Mouse (Mus musculus): ENCODE results near the gene Gm28043. TPM values are rescaled to one million over a fixed set of nuclear protein-coding genes. Genes with fewer than 3 reads are reported as not detected.
"Not testable (repeated sequence)": the region's sequence is repeated elsewhere in the genome, so short reads cannot be mapped to it uniquely, and the experiment has no call there.

Gm28043 gene
- polyA plus RNA-seq, 1 experiment from 2014 or later = 0.99 TPM

DNA sequence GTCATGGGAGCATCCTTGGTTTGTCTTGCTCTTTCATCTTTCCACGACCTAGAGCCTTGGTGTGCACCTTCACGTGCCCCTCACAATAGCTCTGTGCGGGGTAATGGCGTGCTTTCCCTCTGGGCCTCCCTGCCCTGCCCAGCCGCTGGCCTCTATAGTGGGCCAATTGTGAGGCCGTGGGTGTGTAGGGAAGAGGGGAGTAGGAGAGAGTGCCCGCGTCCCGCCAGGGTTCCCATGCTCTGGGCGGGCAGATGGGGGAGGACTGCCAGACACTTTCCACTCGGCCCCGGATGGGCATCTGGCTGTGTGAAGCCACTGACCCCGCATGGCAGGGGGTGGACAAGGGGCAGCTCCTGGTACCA, 17.9 kb upstream of the Gm28043 start:
- Histone ChIP-seq H3K4me2 (replicated peaks; ENCODE audit: low read depth, low read length) (no peak overlapping the region), H3K36me3 (ENCODE audit: insufficient read depth, low read length) (no peaks in the 10 kb centered on the region), H3K4me1 (ENCODE audit: insufficient read depth, low read depth, low read length) (no peaks in the 10 kb centered on the region; the same call in 1 of the 2 replicates), H3K27me3 (replicated peaks; ENCODE audit: insufficient read depth, low read length) (no peaks in the 10 kb centered on the region), H3K27ac (ENCODE audit: low read length) (no peak overlapping the region), H3K9ac (replicated peaks; ENCODE audit: low read depth) (no peak overlapping the region), H3K4me3 (ENCODE audit: low read depth, low read length) (no peak overlapping the region), H3K9me3 (ENCODE audit: low read length) (no peaks in the 10 kb centered on the region)
- no peak for DNase-seq (ENCODE audit: low spot score)
- WGBS = 90% methylated on average over 12 of the region's 13 CpGs
- no peak for ATAC-seq
- TF ChIP-seq CTCF (IDR thresholded peaks at IDR 0.05) = no peak

DNA sequence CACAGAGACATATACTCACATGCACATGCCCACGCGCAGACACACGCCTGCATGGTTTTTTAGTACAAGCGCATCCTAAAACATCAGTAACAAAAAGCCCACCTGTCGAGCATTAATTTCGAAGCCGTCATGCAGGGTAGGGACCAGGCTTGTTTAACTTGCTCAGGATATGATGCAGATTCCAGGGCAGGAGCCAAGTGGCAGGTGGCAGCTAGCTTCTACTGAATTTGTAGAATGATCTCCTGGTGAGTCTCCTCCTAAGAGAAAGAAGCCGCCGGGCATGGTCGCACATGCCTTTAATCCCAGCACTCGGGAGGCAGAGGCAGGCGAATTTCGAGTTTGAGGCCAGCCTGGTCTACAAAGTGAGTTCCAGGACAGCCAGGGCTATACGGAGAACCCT, 15.6 kb upstream of the Gm28043 start:
- 0 out of 2 replicates have a peak, but pooled peaks cover 3% of the 10 kb centered on the region for H3K36me3 ChIP-seq (ENCODE audit: insufficient read depth, low read length)
- no peak overlapping the region for H3K4me3 ChIP-seq (ENCODE audit: low read depth, low read length)
- no peak overlapping the region for H3K4me2 ChIP-seq (replicated peaks; ENCODE audit: low read depth, low read length)
- H3K9me3 ChIP-seq (ENCODE audit: low read length) = no peaks in the 10 kb centered on the region
- TF ChIP-seq CTCF (IDR thresholded peaks at IDR 0.05) (no peak), EP300 (IDR thresholded peaks at IDR 0.05) (no peak)
- no peaks in the 10 kb centered on the region for H3K27me3 ChIP-seq (replicated peaks; ENCODE audit: insufficient read depth, low read length)
- no peak overlapping the region for H3K27ac ChIP-seq (ENCODE audit: low read length)
- DNase-seq (ENCODE audit: low spot score) = no peak
- H3K4me1 ChIP-seq (ENCODE audit: insufficient read depth, low read depth, low read length) = no peaks in the 10 kb centered on the region; the same call in 1 of the 2 replicates
- 95% methylated on average over 14 of the region's 14 CpGs for WGBS
- no peak for ATAC-seq
- no peak overlapping the region for H3K9ac ChIP-seq (replicated peaks; ENCODE audit: low read depth)

DNA sequence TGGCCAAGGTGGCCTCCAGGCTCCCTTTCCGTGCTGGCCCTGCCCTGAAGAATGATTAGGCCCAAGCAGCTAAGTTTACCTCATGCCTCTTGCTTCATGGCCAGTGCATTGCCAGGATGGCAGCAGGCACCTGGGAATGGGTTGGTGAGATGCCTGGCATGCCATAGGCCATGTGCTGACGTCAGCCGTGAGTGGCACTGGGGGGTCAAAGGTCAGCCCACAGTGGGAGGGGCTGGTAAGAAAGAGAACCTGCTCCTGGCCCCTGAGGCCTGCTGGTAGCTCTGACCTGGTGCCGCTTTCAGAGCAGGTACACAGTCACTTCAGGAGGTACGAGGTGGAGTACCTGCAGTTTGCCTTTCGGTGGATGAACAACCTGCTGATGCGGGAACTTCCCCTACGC, 15.1 kb upstream of the Gm28043 start:
- 0 out of 2 replicates have a peak, but pooled peaks cover 3% of the 10 kb centered on the region for H3K36me3 ChIP-seq (ENCODE audit: insufficient read depth, low read length)
- WGBS = 78% methylated on average over 8 of the region's 8 CpGs
- no peaks in the 10 kb centered on the region for H3K27me3 ChIP-seq (replicated peaks; ENCODE audit: insufficient read depth, low read length)
- DNase-seq (ENCODE audit: low spot score) (no peak), ATAC-seq (no peak)
- no peak overlapping the region for H3K27ac ChIP-seq (ENCODE audit: low read length)
- H3K4me1 ChIP-seq (ENCODE audit: insufficient read depth, low read depth, low read length) = no peaks in the 10 kb centered on the region; the same call in 1 of the 2 replicates
- H3K4me2 ChIP-seq (replicated peaks; ENCODE audit: low read depth, low read length) = no peak overlapping the region
- H3K4me3 ChIP-seq (ENCODE audit: low read depth, low read length) = no peak overlapping the region
- H3K9ac ChIP-seq (replicated peaks; ENCODE audit: low read depth) = no peak overlapping the region
- H3K9me3 ChIP-seq (ENCODE audit: low read length) = no peaks in the 10 kb centered on the region
- no peak for TF ChIP-seq EP300 (IDR thresholded peaks at IDR 0.05)
- no peak for TF ChIP-seq CTCF (IDR thresholded peaks at IDR 0.05)

DNA sequence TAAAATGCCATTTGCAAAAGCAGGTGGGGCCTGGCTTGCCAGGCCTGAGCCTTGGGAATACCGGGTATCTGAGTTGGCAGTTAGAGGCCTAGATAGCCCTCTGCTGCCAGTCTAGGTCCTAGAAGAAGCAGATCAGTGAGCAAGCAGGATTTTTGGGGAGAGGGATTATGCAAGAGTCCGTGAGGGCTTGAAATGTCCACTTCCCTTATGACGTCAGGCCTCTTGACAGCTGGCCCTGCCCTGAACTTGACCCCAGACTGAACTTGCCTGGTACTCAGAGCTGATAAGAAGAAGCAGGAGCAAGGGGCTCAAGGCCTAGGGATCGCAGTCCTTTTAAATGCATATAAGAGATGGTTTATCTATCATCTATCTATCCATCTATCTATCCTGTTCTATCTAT, 13.3 kb upstream of the Gm28043 start:
- DNase-seq (ENCODE audit: low spot score) (peak; percentile 82), ATAC-seq (peak; percentile 71)
- H3K27ac ChIP-seq (ENCODE audit: low read length) = peak overlapping the region; percentile 16
- no peak overlapping the region for H3K4me3 ChIP-seq (ENCODE audit: low read depth, low read length)
- H3K36me3 ChIP-seq (ENCODE audit: insufficient read depth, low read length) = 0 out of 2 replicates have a peak, but pooled peaks cover 9% of the 10 kb centered on the region
- WGBS = 30% methylated on average over 4 of the region's 4 CpGs
- no peaks in the 10 kb centered on the region; the same call in 1 of the 2 replicates for H3K4me1 ChIP-seq (ENCODE audit: insufficient read depth, low read depth, low read length)
- no peak overlapping the region for H3K4me2 ChIP-seq (replicated peaks; ENCODE audit: low read depth, low read length)
- no peaks in the 10 kb centered on the region for H3K9me3 ChIP-seq (ENCODE audit: low read length)
- no peak overlapping the region for H3K9ac ChIP-seq (replicated peaks; ENCODE audit: low read depth)
- H3K27me3 ChIP-seq (replicated peaks; ENCODE audit: insufficient read depth, low read length) = no peaks in the 10 kb centered on the region
- no peak for TF ChIP-seq CTCF (IDR thresholded peaks at IDR 0.05)
- TF ChIP-seq EP300 (IDR thresholded peaks at IDR 0.05) = peak; percentile 79

DNA sequence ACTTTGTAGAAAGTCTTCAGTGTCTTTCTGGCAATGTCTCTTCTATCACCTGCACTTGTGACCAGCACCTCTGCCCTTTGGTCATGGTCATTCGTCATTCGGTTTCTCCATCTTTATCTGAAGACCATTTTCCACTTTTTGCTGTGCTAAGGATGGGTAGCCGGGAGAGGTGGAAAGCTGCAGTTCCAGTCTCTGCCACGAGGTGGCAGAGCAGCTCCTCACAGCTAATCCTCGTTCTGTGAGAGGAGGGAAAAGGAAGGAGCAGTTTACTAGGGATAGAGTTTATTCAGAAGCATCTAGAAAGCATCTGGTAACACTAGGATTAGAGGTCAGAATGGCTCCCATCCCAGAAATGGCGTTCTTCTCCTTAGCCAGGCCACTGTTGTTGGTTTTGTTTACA, 11.4 kb upstream of the Gm28043 start:
- peak; percentile 86 for DNase-seq (ENCODE audit: low spot score)
- H3K9ac ChIP-seq (replicated peaks; ENCODE audit: low read depth) = no peak overlapping the region
- H3K27me3 ChIP-seq (replicated peaks; ENCODE audit: insufficient read depth, low read length) = no peaks in the 10 kb centered on the region
- H3K4me1 ChIP-seq (ENCODE audit: insufficient read depth, low read depth, low read length) = no peaks in the 10 kb centered on the region; the same call in 1 of the 2 replicates
- H3K9me3 ChIP-seq (ENCODE audit: low read length) = no peaks in the 10 kb centered on the region
- 0 out of 2 replicates have a peak, but pooled peaks cover 9% of the 10 kb centered on the region for H3K36me3 ChIP-seq (ENCODE audit: insufficient read depth, low read length)
- no peak for TF ChIP-seq EP300 (IDR thresholded peaks at IDR 0.05)
- peak; percentile 94 for TF ChIP-seq CTCF (IDR thresholded peaks at IDR 0.05)
- 13% methylated on average over 6 of the region's 6 CpGs for WGBS
- no peak overlapping the region for H3K4me2 ChIP-seq (replicated peaks; ENCODE audit: low read depth, low read length)
- H3K27ac ChIP-seq (ENCODE audit: low read length) = no peak overlapping the region
- no peak overlapping the region for H3K4me3 ChIP-seq (ENCODE audit: low read depth, low read length)
- 0 out of 2 replicates have a peak, but pooled peaks have one; percentile 34 for ATAC-seq

DNA sequence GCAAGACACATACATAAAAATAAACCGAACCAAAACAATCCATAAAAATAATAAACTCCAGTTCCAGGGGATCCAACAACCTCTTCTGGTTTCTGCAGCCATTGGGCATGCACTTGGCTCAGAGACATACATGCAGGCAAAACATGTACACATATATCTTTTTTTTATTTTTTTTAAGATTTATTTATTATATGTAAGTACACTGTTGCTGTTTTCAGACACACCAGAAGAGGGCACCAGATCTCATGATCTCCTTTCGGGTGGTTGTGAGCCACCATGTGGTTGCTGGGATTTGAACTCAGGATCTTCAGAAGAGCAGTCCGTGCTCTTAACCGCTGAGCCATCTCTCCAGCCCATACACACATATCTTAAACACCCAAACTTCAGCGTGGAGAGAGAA, 1.2 kb upstream of the Gm28043 start:
- not testable (repeated sequence) for H3K27ac ChIP-seq (ENCODE audit: low read length); H3K36me3 ChIP-seq (ENCODE audit: insufficient read depth, low read length); H3K9me3 ChIP-seq (ENCODE audit: low read length); H3K9ac ChIP-seq (replicated peaks; ENCODE audit: low read depth); H3K27me3 ChIP-seq (replicated peaks; ENCODE audit: insufficient read depth, low read length); ATAC-seq; H3K4me2 ChIP-seq (replicated peaks; ENCODE audit: low read depth, low read length); DNase-seq (ENCODE audit: low spot score); H3K4me3 ChIP-seq (ENCODE audit: low read depth, low read length)
- H3K4me1 ChIP-seq (ENCODE audit: insufficient read depth, low read depth, low read length) = peaks cover 14% of the 10 kb centered on the region; the same call in 1 of the 2 replicates
- TF ChIP-seq CTCF (IDR thresholded peaks at IDR 0.05) = peak; percentile 18; the same call in 1 of the 2 replicates
- 83% methylated on average over 5 of the region's 5 CpGs for WGBS

Measured in lung, postnatal 0 days (tissue).